Mouse (Mus musculus) stomach, embryonic 16.5 days (tissue): ENCODE results near the gene Cd9. TPM values are rescaled to one million over a fixed set of nuclear protein-coding genes. Genes with fewer than 3 reads are reported as not detected.

Experiments
- ATAC-seq: fragments of 200-750 bp; cut with Nextera tagmentation; 2 replicates; pipeline ENCODE4 v1.8.0; 2017; ENCODE audit warnings: moderate number of reproducible peaks, moderate TSS enrichment; ENCODE audit not compliant: insufficient read depth, low FRiP score
- H3K27ac ChIP-seq: fragments of 300-500 bp; sonication (generic); 2 replicates; pipeline ENCODE4 v1.5.1; 2014; ENCODE audit warnings: low read length
- H3K27me3 ChIP-seq: fragments of 300-500 bp; sonication (generic); 2 replicates; pipeline ENCODE4 v1.6.1; 2014; ENCODE audit warnings: low read length, control low read depth, mixed read lengths; ENCODE audit not compliant: control insufficient read depth, insufficient read depth
- H3K36me3 ChIP-seq: fragments of 300-500 bp; sonication (generic); 2 replicates; pipeline ENCODE4 v1.6.1; 2014; ENCODE audit warnings: low read length; ENCODE audit not compliant: control insufficient read depth, insufficient read depth
- H3K4me1 ChIP-seq: fragments of 300-500 bp; sonication (generic); 2 replicates; pipeline ENCODE4 v1.6.1; 2014; ENCODE audit warnings: low read length, control low read depth, mixed read lengths; ENCODE audit not compliant: control insufficient read depth, insufficient read depth
- H3K4me2 ChIP-seq: fragments of 300-500 bp; sonication (generic); 2 replicates; pipeline ENCODE4 v1.6.1; 2014; ENCODE audit warnings: low read depth, low read length, mixed read lengths
- H3K4me3 ChIP-seq: fragments of 300-500 bp; sonication (generic); replicated peaks from 2 replicates; pipeline ENCODE4 v1.5.1; 2014; ENCODE audit warnings: mild to moderate bottlenecking, low read length
- H3K9ac ChIP-seq: fragments of 300-500 bp; sonication (generic); 2 replicates; pipeline ENCODE4 v1.6.1; 2014; ENCODE audit warnings: low read length
- H3K9me3 ChIP-seq: fragments of 300-500 bp; sonication (generic); replicated peaks from 2 replicates; pipeline ENCODE4 v1.6.1; 2016; ENCODE audit warnings: low read length, control low read depth; ENCODE audit not compliant: control insufficient read depth
- WGBS: fragments of 180-500 bp; shearing (Covaris S2); extraction: QIAGEN DNeasy Blood & Tissue Kit; methylation state at CpG from one replicate; pipeline ENCODE4 v1.1.7; 2014; 5-methylcytosine and 5-hydroxymethylcytosine counted together
- polyA plus RNA-seq: library from polyadenylated mRNA; unstranded; fragments of >200 nt; fragmentation: Nextera tagmentation; extraction: Ambion mirVana; gene quantifications from 2 replicates; pipeline ENCODE4 v1.2.1, GENCODE M21; 2015

The Cd9 gene
- polyA plus RNA-seq, 1 experiment from 2014 or later = 452 TPM

DNA sequence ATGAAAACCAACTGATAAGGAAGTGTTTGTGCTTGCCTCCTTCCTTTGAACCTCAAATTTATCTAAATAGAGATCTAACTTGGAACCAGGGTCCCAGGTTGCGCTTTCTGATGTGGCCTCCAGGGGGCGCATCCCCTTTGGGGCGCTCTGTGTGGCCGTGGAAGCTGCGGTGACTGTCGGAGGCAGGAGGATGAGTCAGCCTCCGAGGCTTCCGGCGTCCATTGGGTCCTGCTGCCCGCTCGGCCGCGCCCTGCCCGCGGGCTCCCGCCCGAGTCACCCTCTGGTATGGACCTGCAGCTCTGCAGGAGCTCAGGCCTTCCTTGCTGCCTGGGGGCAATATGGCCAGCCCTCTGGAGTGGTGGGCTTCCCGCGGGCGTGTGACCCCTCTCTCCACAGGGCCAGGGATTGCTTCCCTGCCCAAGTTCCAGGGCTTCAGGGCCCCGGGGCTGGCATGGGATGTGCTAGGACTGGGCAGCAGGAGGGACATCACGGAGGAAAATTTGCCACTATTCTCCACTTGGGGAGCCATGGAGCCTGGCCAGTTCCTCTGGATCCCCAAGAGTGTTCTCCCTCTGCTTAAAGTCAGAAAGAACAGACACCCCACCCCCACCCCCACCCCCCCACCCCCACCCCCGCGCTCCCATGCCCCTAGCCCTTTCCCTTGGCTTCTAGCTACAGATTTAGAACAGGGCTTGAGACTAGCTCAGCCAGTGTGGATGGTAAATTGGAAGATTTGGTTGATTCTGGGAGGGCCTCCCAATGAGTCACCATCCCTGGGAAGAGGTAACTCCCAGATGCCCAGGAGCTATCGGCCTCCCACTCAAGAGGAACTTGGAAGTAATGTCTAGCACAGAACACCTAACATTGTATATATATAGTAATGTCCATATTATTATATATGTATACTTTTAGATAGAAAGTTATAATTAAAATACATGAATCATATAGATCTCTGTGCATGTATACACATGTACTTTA is 67.9 kb downstream of the Cd9 start:
- Histone ChIP-seq H3K9me3 (no peaks in the 10 kb centered on the region), H3K27me3 (no peaks in the 10 kb centered on the region), H3K4me2 (peak overlapping the region; percentile 94), H3K4me1 (peaks cover 28% of the 10 kb centered on the region), H3K27ac (peak overlapping the region; percentile 94), H3K36me3 (no peaks in the 10 kb centered on the region), H3K9ac (peak overlapping the region; percentile 86), H3K4me3 (peak overlapping the region; percentile 53)
- ATAC-seq = peak; percentile 79
- WGBS = 3% methylated on average over 25 of the region's 25 CpGs

- Histone ChIP-seq H3K27ac (peak overlapping the region; percentile 31), H3K4me3 (no peak overlapping the region), H3K36me3 (no peaks in the 10 kb centered on the region), H3K9ac (no peak overlapping the region), H3K4me2 (no peak overlapping the region), H3K27me3 (no peaks in the 10 kb centered on the region), H3K4me1 (peaks cover 26% of the 10 kb centered on the region), H3K9me3 (no peaks in the 10 kb centered on the region)
- WGBS = 57% methylated on average over 15 of the region's 15 CpGs
- no peak for ATAC-seq
Observed at GRCm38 (mm10) chr6:125425205-125426090, 69.1 kb downstream of the Cd9 start.

DNA sequence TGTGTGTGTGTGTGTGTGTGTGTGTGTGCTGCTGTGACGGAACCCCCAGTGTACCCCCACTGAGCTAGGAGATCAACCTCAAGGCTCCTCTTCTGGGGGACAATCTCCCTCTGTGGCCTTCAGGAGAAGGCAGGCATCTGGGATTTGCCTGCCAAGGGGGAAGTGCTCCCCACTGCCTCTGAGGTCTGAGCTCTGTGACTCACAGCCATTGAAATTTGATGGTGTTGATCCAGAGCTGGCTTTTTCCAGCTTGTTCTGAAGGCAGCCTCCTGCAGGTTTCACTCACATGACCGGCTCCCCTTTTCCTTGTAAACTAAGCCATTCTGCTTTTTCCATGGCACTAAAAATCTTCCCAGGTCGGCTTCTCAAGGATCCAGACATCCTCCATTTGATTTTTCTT is 70.4 kb downstream of the Cd9 start:
- Histone ChIP-seq H3K4me2 (no peak overlapping the region), H3K27ac (peak overlapping the region; percentile 78), H3K27me3 (no peaks in the 10 kb centered on the region), H3K9me3 (no peaks in the 10 kb centered on the region), H3K4me1 (peaks cover 23% of the 10 kb centered on the region), H3K36me3 (no peaks in the 10 kb centered on the region), H3K9ac (peak overlapping the region; percentile 39), H3K4me3 (no peak overlapping the region)
- ATAC-seq = no peak
- 55% methylated on average over 3 of the region's 3 CpGs for WGBS

DNA sequence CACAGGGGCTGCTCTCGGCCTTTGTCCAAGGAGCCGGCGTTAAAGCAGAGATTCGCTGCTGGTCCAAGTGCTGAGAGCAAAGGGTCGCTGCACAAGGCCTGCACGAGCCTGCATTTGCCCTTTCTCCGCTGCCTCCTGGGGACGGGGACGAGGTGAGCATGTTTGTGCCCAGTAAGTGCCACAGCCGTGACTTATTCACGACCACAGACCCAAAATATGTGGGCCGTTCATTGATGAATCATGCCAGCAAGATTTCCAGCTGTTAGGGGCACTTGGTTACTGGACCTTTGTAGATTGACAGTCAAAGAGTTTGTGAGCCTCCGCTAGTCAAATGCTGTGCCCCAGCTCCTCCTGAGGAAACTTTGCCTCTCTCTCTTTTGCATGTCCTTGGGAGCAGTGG is 71.1 kb downstream of the Cd9 start:
- H3K27ac ChIP-seq = peak overlapping the region; percentile 78
- H3K4me1 ChIP-seq = peaks cover 23% of the 10 kb centered on the region
- 56% methylated on average over 13 of the region's 13 CpGs for WGBS
- no peaks in the 10 kb centered on the region for H3K9me3 ChIP-seq
- no peak overlapping the region for H3K4me2 ChIP-seq
- no peak for ATAC-seq
- H3K9ac ChIP-seq = peak overlapping the region; percentile 30
- no peak overlapping the region for H3K4me3 ChIP-seq
- no peaks in the 10 kb centered on the region for H3K36me3 ChIP-seq
- no peaks in the 10 kb centered on the region for H3K27me3 ChIP-seq

DNA sequence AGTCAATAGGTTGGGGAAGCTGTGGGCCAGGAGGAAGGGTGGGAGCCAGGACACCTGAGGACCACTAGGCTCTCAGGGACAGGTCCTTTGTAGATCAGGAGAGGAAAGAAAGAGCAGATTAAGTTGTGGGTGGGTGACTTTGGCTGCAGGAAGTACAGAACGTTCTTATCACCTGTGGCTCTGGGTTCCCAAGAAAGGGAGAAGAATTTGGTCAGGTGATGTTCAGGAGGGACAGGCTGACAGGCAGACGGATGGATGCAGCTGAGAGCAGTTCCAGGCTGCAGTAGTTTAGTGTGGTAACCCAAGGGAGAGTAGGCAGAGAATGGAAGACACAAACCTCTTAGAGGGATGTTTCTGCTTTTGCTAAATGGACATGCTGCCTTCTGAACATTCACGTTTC is 71.5 kb downstream of the Cd9 start:
- 46% methylated on average over 3 of the region's 3 CpGs for WGBS
- no peaks in the 10 kb centered on the region for H3K36me3 ChIP-seq
- no peaks in the 10 kb centered on the region for H3K27me3 ChIP-seq
- peaks cover 23% of the 10 kb centered on the region for H3K4me1 ChIP-seq
- peak overlapping the region; percentile 54 for H3K4me2 ChIP-seq
- no peaks in the 10 kb centered on the region for H3K9me3 ChIP-seq
- H3K4me3 ChIP-seq = peak overlapping the region; percentile 19; the same call in 1 of the 2 replicates
- peak overlapping the region; percentile 30 for H3K9ac ChIP-seq
- H3K27ac ChIP-seq = peak overlapping the region; percentile 78
- no peak for ATAC-seq

GRCm38 (mm10) chr6:125422051-125422822 is 72.4 kb downstream of the Cd9 start:
- peak overlapping the region; percentile 78 for H3K27ac ChIP-seq
- peak; percentile 71 for ATAC-seq
- H3K9me3 ChIP-seq = no peaks in the 10 kb centered on the region
- peak overlapping the region; percentile 30; the same call in 1 of the 2 replicates for H3K9ac ChIP-seq
- WGBS = 17% methylated on average over 20 of the region's 20 CpGs
- peak overlapping the region; percentile 19 for H3K4me3 ChIP-seq
- H3K4me2 ChIP-seq = peak overlapping the region; percentile 54
- H3K4me1 ChIP-seq = peaks cover 23% of the 10 kb centered on the region
- H3K36me3 ChIP-seq = no peaks in the 10 kb centered on the region
- H3K27me3 ChIP-seq = no peaks in the 10 kb centered on the region

DNA sequence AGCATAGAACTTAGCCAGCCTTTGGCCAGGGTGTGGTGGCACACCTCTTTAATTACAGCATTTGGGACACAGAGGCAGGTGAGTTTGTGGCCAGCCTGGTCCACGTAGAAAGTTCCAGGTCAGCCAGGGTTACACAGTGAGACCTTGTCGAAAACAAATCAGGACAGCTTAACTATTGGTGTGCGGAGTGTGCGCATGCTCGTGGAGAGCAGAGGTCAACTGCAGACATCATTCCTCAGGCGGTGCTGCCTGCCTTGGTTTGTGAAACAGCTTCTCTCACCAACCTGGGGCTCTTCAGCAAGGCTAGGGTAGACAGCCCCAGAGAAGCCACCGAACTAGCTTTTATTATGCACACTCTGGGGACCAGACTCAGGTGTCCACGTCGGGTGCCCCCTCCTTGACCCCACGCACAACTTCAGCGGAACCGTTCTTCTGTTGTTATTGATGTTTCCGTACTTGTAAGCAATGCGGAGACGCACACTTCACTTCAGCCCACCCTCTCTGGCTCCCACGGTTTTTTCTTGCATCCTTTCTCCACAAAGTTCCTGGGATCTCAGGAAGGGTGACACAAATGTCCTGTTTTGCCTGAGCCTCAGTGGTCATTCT is 74.0 kb downstream of the Cd9 start:
- H3K4me1 ChIP-seq = peaks cover 19% of the 10 kb centered on the region
- H3K9ac ChIP-seq = no peak overlapping the region
- H3K27me3 ChIP-seq = no peaks in the 10 kb centered on the region
- H3K4me3 ChIP-seq = no peak overlapping the region
- H3K27ac ChIP-seq = no peak overlapping the region
- H3K36me3 ChIP-seq = no peaks in the 10 kb centered on the region
- H3K9me3 ChIP-seq = no peaks in the 10 kb centered on the region
- H3K4me2 ChIP-seq = no peak overlapping the region
- no peak for ATAC-seq
- WGBS = 56% methylated on average over 16 of the region's 16 CpGs

- Histone ChIP-seq H3K27ac (no peak overlapping the region), H3K9me3 (no peaks in the 10 kb centered on the region), H3K4me1 (peaks cover 13% of the 10 kb centered on the region), H3K4me2 (no peak overlapping the region), H3K36me3 (no peaks in the 10 kb centered on the region), H3K4me3 (no peak overlapping the region), H3K9ac (no peak overlapping the region; the same call in 1 of the 2 replicates), H3K27me3 (no peaks in the 10 kb centered on the region)
- WGBS = 8% methylated on average over 9 of the region's 9 CpGs
- peak; percentile 57; the same call in 1 of the 2 replicates for ATAC-seq
Observed at GRCm38 (mm10) chr6:125418744-125419143, 75.8 kb downstream of the Cd9 start.
